Mouse (Mus musculus): Measurements from ENCODE around the gene Ccr7. TPM values are rescaled to one million over a fixed set of nuclear protein-coding genes. Genes with fewer than 3 reads are reported as not detected.

Ccr7 gene
- polyA plus RNA-seq, 1 experiment from 2014 or later, result 0.19 TPM

GRCm38 (mm10) chr11:99124635-99125029, 30.2 kb downstream of the Ccr7 start:
- Histone ChIP-seq H3K36me3 (ENCODE audit: control insufficient read depth, insufficient read depth, low read length) (no peaks in the 10 kb centered on the region), H3K27me3 (ENCODE audit: control insufficient read depth, insufficient read depth, low read length) (no peaks in the 10 kb centered on the region), H3K4me1 (ENCODE audit: control insufficient read depth, insufficient read depth, low read length) (peaks cover 19% of the 10 kb centered on the region), H3K9me3 (replicated peaks; ENCODE audit: control insufficient read depth, low read length) (no peaks in the 10 kb centered on the region), H3K4me2 (ENCODE audit: low read depth, low read length) (no peak overlapping the region), H3K27ac (ENCODE audit: low read length) (no peak overlapping the region; the same call in 1 of the 2 replicates), H3K9ac (ENCODE audit: low read length) (no peak overlapping the region), H3K4me3 (replicated peaks; ENCODE audit: low read length) (no peak overlapping the region)
- 54% methylated on average over 10 of the region's 10 CpGs for WGBS
- no peak for ATAC-seq (ENCODE audit: insufficient read depth, low FRiP score)

GRCm38 (mm10) chr11:99123977-99124634, 30.8 kb downstream of the Ccr7 start:
- H3K27ac ChIP-seq (ENCODE audit: low read length), result no peak overlapping the region; the same call in 1 of the 2 replicates
- H3K9me3 ChIP-seq (replicated peaks; ENCODE audit: control insufficient read depth, low read length), result no peaks in the 10 kb centered on the region
- H3K4me1 ChIP-seq (ENCODE audit: control insufficient read depth, insufficient read depth, low read length), result peaks cover 19% of the 10 kb centered on the region
- WGBS, result 46% methylated on average over 15 of the region's 15 CpGs
- ATAC-seq (ENCODE audit: insufficient read depth, low FRiP score), result no peak
- H3K4me2 ChIP-seq (ENCODE audit: low read depth, low read length), result no peak overlapping the region
- H3K36me3 ChIP-seq (ENCODE audit: control insufficient read depth, insufficient read depth, low read length), result no peaks in the 10 kb centered on the region
- H3K9ac ChIP-seq (ENCODE audit: low read length), result no peak overlapping the region
- H3K27me3 ChIP-seq (ENCODE audit: control insufficient read depth, insufficient read depth, low read length), result no peaks in the 10 kb centered on the region
- no peak overlapping the region for H3K4me3 ChIP-seq (replicated peaks; ENCODE audit: low read length)

- H3K27ac ChIP-seq (ENCODE audit: low read length), result no peak overlapping the region
Measured at GRCm38 (mm10) chr11:99122703-99123102, 32.2 kb downstream of the Ccr7 start.

GRCm38 (mm10) chr11:99121218-99121631, 33.7 kb downstream of the Ccr7 start:
- ATAC-seq (ENCODE audit: insufficient read depth, low FRiP score), result no peak
- Histone ChIP-seq H3K4me3 (replicated peaks; ENCODE audit: low read length) (no peak overlapping the region), H3K9me3 (replicated peaks; ENCODE audit: control insufficient read depth, low read length) (no peaks in the 10 kb centered on the region), H3K9ac (ENCODE audit: low read length) (no peak overlapping the region; the same call in 1 of the 2 replicates), H3K36me3 (ENCODE audit: control insufficient read depth, insufficient read depth, low read length) (no peaks in the 10 kb centered on the region), H3K4me2 (ENCODE audit: low read depth, low read length) (no peak overlapping the region), H3K27me3 (ENCODE audit: control insufficient read depth, insufficient read depth, low read length) (no peaks in the 10 kb centered on the region), H3K27ac (ENCODE audit: low read length) (peak overlapping the region; percentile 46; the same call in 1 of the 2 replicates), H3K4me1 (ENCODE audit: control insufficient read depth, insufficient read depth, low read length) (peaks cover 4% of the 10 kb centered on the region; the same call in 1 of the 2 replicates)
- 72% methylated on average over 14 of the region's 14 CpGs for WGBS

More at GRCm38 (mm10) chr11:99122703-99123102, 32.2 kb downstream of the Ccr7 start:
- H3K4me1 ChIP-seq (ENCODE audit: control insufficient read depth, insufficient read depth, low read length), result peaks cover 17% of the 10 kb centered on the region
- H3K36me3 ChIP-seq (ENCODE audit: control insufficient read depth, insufficient read depth, low read length), result no peaks in the 10 kb centered on the region
- WGBS, result 71% methylated on average over 3 of the region's 3 CpGs
- H3K4me3 ChIP-seq (replicated peaks; ENCODE audit: low read length), result no peak overlapping the region
- H3K27me3 ChIP-seq (ENCODE audit: control insufficient read depth, insufficient read depth, low read length), result no peaks in the 10 kb centered on the region
- ATAC-seq (ENCODE audit: insufficient read depth, low FRiP score), result no peak
- no peak overlapping the region for H3K9ac ChIP-seq (ENCODE audit: low read length)
- H3K9me3 ChIP-seq (replicated peaks; ENCODE audit: control insufficient read depth, low read length), result no peaks in the 10 kb centered on the region
- no peak overlapping the region for H3K4me2 ChIP-seq (ENCODE audit: low read depth, low read length)

GRCm38 (mm10) chr11:99120524-99121217, 34.2 kb downstream of the Ccr7 start:
- Histone ChIP-seq H3K27ac (ENCODE audit: low read length) (peak overlapping the region; percentile 46; the same call in 1 of the 2 replicates), H3K27me3 (ENCODE audit: control insufficient read depth, insufficient read depth, low read length) (no peaks in the 10 kb centered on the region), H3K9ac (ENCODE audit: low read length) (peak overlapping the region; percentile 34; the same call in 1 of the 2 replicates), H3K4me1 (ENCODE audit: control insufficient read depth, insufficient read depth, low read length) (peaks cover 7% of the 10 kb centered on the region; the same call in 1 of the 2 replicates), H3K36me3 (ENCODE audit: control insufficient read depth, insufficient read depth, low read length) (no peaks in the 10 kb centered on the region), H3K4me3 (replicated peaks; ENCODE audit: low read length) (no peak overlapping the region), H3K9me3 (replicated peaks; ENCODE audit: control insufficient read depth, low read length) (no peaks in the 10 kb centered on the region), H3K4me2 (ENCODE audit: low read depth, low read length) (no peak overlapping the region)
- no peak for ATAC-seq (ENCODE audit: insufficient read depth, low FRiP score)
- WGBS, result 58% methylated on average over 20 of the region's 20 CpGs

- Histone ChIP-seq H3K4me3 (replicated peaks; ENCODE audit: low read length) (no peak overlapping the region), H3K4me1 (ENCODE audit: control insufficient read depth, insufficient read depth, low read length) (peaks cover 3% of the 10 kb centered on the region; the same call in 1 of the 2 replicates), H3K9me3 (replicated peaks; ENCODE audit: control insufficient read depth, low read length) (no peaks in the 10 kb centered on the region), H3K27ac (ENCODE audit: low read length) (no peak overlapping the region), H3K36me3 (ENCODE audit: control insufficient read depth, insufficient read depth, low read length) (no peaks in the 10 kb centered on the region), H3K27me3 (ENCODE audit: control insufficient read depth, insufficient read depth, low read length) (no peaks in the 10 kb centered on the region), H3K4me2 (ENCODE audit: low read depth, low read length) (no peak overlapping the region), H3K9ac (ENCODE audit: low read length) (no peak overlapping the region)
- WGBS, result 85% methylated on average over 7 of the region's 7 CpGs
- no peak for ATAC-seq (ENCODE audit: insufficient read depth, low FRiP score)
Measured at GRCm38 (mm10) chr11:99118963-99119362, 35.9 kb downstream of the Ccr7 start.

- Histone ChIP-seq H3K9me3 (replicated peaks; ENCODE audit: control insufficient read depth, low read length) (no peaks in the 10 kb centered on the region), H3K9ac (ENCODE audit: low read length) (no peak overlapping the region), H3K36me3 (ENCODE audit: control insufficient read depth, insufficient read depth, low read length) (no peaks in the 10 kb centered on the region), H3K4me2 (ENCODE audit: low read depth, low read length) (no peak overlapping the region), H3K27me3 (ENCODE audit: control insufficient read depth, insufficient read depth, low read length) (no peaks in the 10 kb centered on the region), H3K4me3 (replicated peaks; ENCODE audit: low read length) (no peak overlapping the region), H3K4me1 (ENCODE audit: control insufficient read depth, insufficient read depth, low read length) (peaks cover 8% of the 10 kb centered on the region), H3K27ac (ENCODE audit: low read length) (no peak overlapping the region)
- no peak for ATAC-seq (ENCODE audit: insufficient read depth, low FRiP score)
- WGBS, result 98% methylated on average over 1 of the region's 1 CpGs
Measured at GRCm38 (mm10) chr11:99118420-99118819, 36.5 kb downstream of the Ccr7 start.

GRCm38 (mm10) chr11:99117907-99118306, 37.0 kb downstream of the Ccr7 start:
- H3K36me3 ChIP-seq (ENCODE audit: control insufficient read depth, insufficient read depth, low read length), result no peaks in the 10 kb centered on the region
- H3K9me3 ChIP-seq (replicated peaks; ENCODE audit: control insufficient read depth, low read length), result no peaks in the 10 kb centered on the region
- no peak overlapping the region for H3K27ac ChIP-seq (ENCODE audit: low read length)
- H3K9ac ChIP-seq (ENCODE audit: low read length), result no peak overlapping the region
- no peak overlapping the region for H3K4me3 ChIP-seq (replicated peaks; ENCODE audit: low read length)
- no peak for ATAC-seq (ENCODE audit: insufficient read depth, low FRiP score)
- WGBS, result 77% methylated on average over 7 of the region's 7 CpGs
- peaks cover 11% of the 10 kb centered on the region for H3K4me1 ChIP-seq (ENCODE audit: control insufficient read depth, insufficient read depth, low read length)
- H3K27me3 ChIP-seq (ENCODE audit: control insufficient read depth, insufficient read depth, low read length), result no peaks in the 10 kb centered on the region
- H3K4me2 ChIP-seq (ENCODE audit: low read depth, low read length), result no peak overlapping the region

- peak overlapping the region; percentile 52; the same call in 1 of the 2 replicates for H3K27ac ChIP-seq (ENCODE audit: low read length)
Measured at GRCm38 (mm10) chr11:99115940-99116339, 38.9 kb downstream of the Ccr7 start.

More at GRCm38 (mm10) chr11:99115940-99116339, 38.9 kb downstream of the Ccr7 start:
- H3K4me2 ChIP-seq (ENCODE audit: low read depth, low read length), result no peak overlapping the region
- no peaks in the 10 kb centered on the region for H3K27me3 ChIP-seq (ENCODE audit: control insufficient read depth, insufficient read depth, low read length)
- no peak overlapping the region for H3K9ac ChIP-seq (ENCODE audit: low read length)
- H3K9me3 ChIP-seq (replicated peaks; ENCODE audit: control insufficient read depth, low read length), result no peaks in the 10 kb centered on the region
- peaks cover 16% of the 10 kb centered on the region for H3K4me1 ChIP-seq (ENCODE audit: control insufficient read depth, insufficient read depth, low read length)
- ATAC-seq (ENCODE audit: insufficient read depth, low FRiP score), result no peak
- no peak overlapping the region for H3K4me3 ChIP-seq (replicated peaks; ENCODE audit: low read length)
- WGBS, result 64% methylated on average over 6 of the region's 6 CpGs
- no peaks in the 10 kb centered on the region for H3K36me3 ChIP-seq (ENCODE audit: control insufficient read depth, insufficient read depth, low read length)
